10 mouse cellular contexts compared by ENCODE assay signal in the genomic region with DNA sequence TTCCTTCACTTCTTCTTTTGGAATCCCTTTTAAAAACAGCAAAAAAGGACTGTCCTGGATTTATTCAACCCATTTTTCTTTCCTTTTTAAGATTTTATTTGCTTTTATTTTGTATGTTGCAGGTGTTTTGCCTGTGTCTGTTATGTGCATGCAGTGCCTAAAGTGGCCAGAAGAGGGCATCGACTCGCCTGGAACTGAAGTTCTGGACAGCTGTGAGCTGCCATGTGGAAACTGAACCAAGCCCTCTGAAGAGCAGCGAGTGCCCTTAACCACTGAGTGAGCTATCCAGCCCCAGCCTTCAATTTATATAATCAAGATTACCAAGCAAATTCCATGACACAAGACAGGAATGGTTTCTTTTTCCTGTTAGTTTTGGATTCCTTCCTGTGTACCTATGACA. TPM values are rescaled to one million over a fixed set of nuclear protein-coding genes. Genes with fewer than 3 reads are reported as not detected.
DNase-seq lines count a peak whose midpoint lies in the region; ATAC-seq and TF ChIP-seq lines count a peak whose summit lies in the region.
"Had no signal": no experiment of that assay in that cellular context is flagged by ENCODE, and none has a peak within 500 bp of the region (broad histone marks: within the 10 kb centered on the region; RNA-seq: fewer than 3 reads in every experiment).

No protein-coding gene starts in this region.

- H3K27ac ChIP-seq in midbrain, postnatal 0 days (ENCODE audit: low read depth, low read length): no peak overlapping the region
- H3K27ac ChIP-seq: embryonic facial prominence, embryonic 12.5 days; midbrain, embryonic 12.5 days had no signal

- peak; percentile 93 for TF ChIP-seq CTCF in E14TG2a.4 (conservative IDR thresholded peaks at IDR 0.05; ENCODE audit: low read length)
- peak; percentile 85 for TF ChIP-seq CTCF in midbrain, postnatal 0 days (IDR thresholded peaks at IDR 0.05)

- DNase-seq in frontal cortex, postnatal 25 days (ENCODE audit: low spot score in 2 of 2): peak; percentile 38 to 51
- peak; percentile 40 for DNase-seq in c-Kit-negative CD71-positive TER-119-positive erythroid progenitor cells, embryonic 14.5 days (ENCODE audit: low read depth, low spot score)
- peak; percentile 77 for DNase-seq in gastrocnemius, postnatal 10 days
- peak; percentile 33 to 73 for DNase-seq in layer of hippocampus, postnatal 25 days (ENCODE audit: extremely low spot score in 1 of 2, low spot score in 1 of 2)
- DNase-seq in midbrain, postnatal 0 days (ENCODE audit: low spot score): peak; percentile 60
- peak; percentile 87 for DNase-seq in splenic B cell, adult 2 months (ENCODE audit: low read depth, low spot score)

- H3K36me3 ChIP-seq in E14TG2a.4 (ENCODE audit: insufficient read depth, low read length): no peaks in the 10 kb centered on the region
- peaks cover 36% of the 10 kb centered on the region for H3K36me3 ChIP-seq in midbrain, postnatal 0 days (ENCODE audit: insufficient read depth, low read length)
- H3K36me3 ChIP-seq in splenic B cell, adult 2 months (ENCODE audit: control insufficient read depth, insufficient read depth, low read length, poor library complexity, severe bottlenecking): peaks cover 8% of the 10 kb centered on the region

- H3K27me3 ChIP-seq in E14TG2a.4 (ENCODE audit: insufficient read depth, low read length): no peaks in the 10 kb centered on the region
- no peaks in the 10 kb centered on the region for H3K27me3 ChIP-seq in midbrain, postnatal 0 days (ENCODE audit: insufficient read depth, low read length)
- H3K27me3 ChIP-seq in splenic B cell, adult 2 months (ENCODE audit: control insufficient read depth, insufficient read depth, low read length, poor library complexity, severe bottlenecking): no peaks in the 10 kb centered on the region
- H3K27me3 ChIP-seq: embryonic facial prominence, embryonic 12.5 days; midbrain, embryonic 12.5 days had no signal

- no peak for ATAC-seq in frontal cortex, adult (ENCODE audit: low TSS enrichment)
- ATAC-seq in midbrain, postnatal 0 days (ENCODE audit: low FRiP score): no peak

- H3K9me3 ChIP-seq in E14TG2a.4 (ENCODE audit: low read length): no peaks in the 10 kb centered on the region
- H3K9me3 ChIP-seq in midbrain, postnatal 0 days (ENCODE audit: low read length): no peaks in the 10 kb centered on the region
- H3K9me3 ChIP-seq: embryonic facial prominence, embryonic 12.5 days; midbrain, embryonic 12.5 days had no signal

- 10% methylated on average over 3 of the region's 3 CpGs for WGBS in midbrain, postnatal 0 days

- H3K4me3 ChIP-seq in E14TG2a.4 (replicated peaks; ENCODE audit: low read length): no peak overlapping the region
- no peak overlapping the region for H3K4me3 ChIP-seq in midbrain, postnatal 0 days (ENCODE audit: low read depth, low read length)
- H3K4me3 ChIP-seq: embryonic facial prominence, embryonic 12.5 days; midbrain, embryonic 12.5 days had no signal

- H3K4me2 ChIP-seq in midbrain, postnatal 0 days (ENCODE audit: low read depth, low read length, poor library complexity, severe bottlenecking): no peak overlapping the region
- H3K4me2 ChIP-seq: embryonic facial prominence, embryonic 12.5 days; midbrain, embryonic 12.5 days had no signal

- H3K9ac ChIP-seq in midbrain, postnatal 0 days (replicated peaks; ENCODE audit: low read length, poor library complexity, severe bottlenecking): no peak overlapping the region
- H3K9ac ChIP-seq: embryonic facial prominence, embryonic 12.5 days; midbrain, embryonic 12.5 days had no signal

- peaks cover 10% of the 10 kb centered on the region for H3K4me1 ChIP-seq in E14TG2a.4 (replicated peaks; ENCODE audit: low read depth, low read length)
- no peaks in the 10 kb centered on the region for H3K4me1 ChIP-seq in midbrain, postnatal 0 days (ENCODE audit: insufficient read depth, low read length)
- H3K4me1 ChIP-seq: embryonic facial prominence, embryonic 12.5 days; midbrain, embryonic 12.5 days had no signal

RNA-seq across cellular contexts. Expression of a gene that starts 15.4 kb away (rescaled TPM):
- 10 to 100 TPM; 96.4 to 98.2 TPM for total RNA-seq in gastrocnemius, postnatal 10 days (2021)
- total RNA-seq in layer of hippocampus, postnatal 25 days (2021): 10 to 100 TPM; 65.5 to 68.0 TPM
- 126 and 130 TPM in 2 replicates for total RNA-seq in midbrain, postnatal 0 days (2014; rRNA removed)
- polyA plus RNA-seq in midbrain, postnatal 0 days (2015; fragmentation: Nextera tagmentation; extraction: Ambion mirVana): 169 and 182 TPM in 2 replicates

RNA-seq across cellular contexts. Expression of a gene that starts 57.9 kb away (rescaled TPM):
- 1 to 10 TPM; 6.4 to 8.0 TPM for total RNA-seq in gastrocnemius, postnatal 10 days (2021)
- total RNA-seq in layer of hippocampus, postnatal 25 days (2021): 10 to 100 TPM; 15.6 to 17.5 TPM
- total RNA-seq in midbrain, postnatal 0 days (2014; rRNA removed): 11.3 and 15.1 TPM in 2 replicates
- polyA plus RNA-seq in midbrain, postnatal 0 days (2015; fragmentation: Nextera tagmentation; extraction: Ambion mirVana): 7.8 and 8.3 TPM in 2 replicates

RNA-seq across cellular contexts. Expression of a gene that starts 58.2 kb away (rescaled TPM):
- total RNA-seq in gastrocnemius, postnatal 10 days (2021): 1 to 10 TPM; 8.9 to 9.3 TPM
- total RNA-seq in layer of hippocampus, postnatal 25 days (2021): 10 to 100 TPM; 18.3 to 21.0 TPM
- total RNA-seq in midbrain, postnatal 0 days (2014; rRNA removed): 6.7 and 9.7 TPM in 2 replicates
- 3.2 and 4.4 TPM in 2 replicates for polyA plus RNA-seq in midbrain, postnatal 0 days (2015; fragmentation: Nextera tagmentation; extraction: Ambion mirVana)
